Mouse (Mus musculus): ENCODE results near the gene Kcnip3. TPM values are rescaled to one million over a fixed set of nuclear protein-coding genes. Genes with fewer than 3 reads are reported as not detected.

Kcnip3 gene
- total and polyA plus RNA-seq, 2 experiments from 2014 or later, result 13.8 to 39.0 TPM

GRCm38 (mm10) chr2:127541697-127542096 lies 19.8 kb upstream of the Kcnip3 start:
- peaks cover 4% of the 10 kb centered on the region; the same call in 1 of the 2 replicates for H3K4me1 ChIP-seq (ENCODE audit: insufficient read depth, low read length)
- 95% methylated on average over 2 of the region's 2 CpGs for WGBS

GRCm38 (mm10) chr2:127541185-127541584 lies 19.3 kb upstream of the Kcnip3 start, which contains the start of gene Prom2:
Prom2 (minus strand) TSS chr2:127541467.
- no peaks in the 10 kb centered on the region for H3K9me3 ChIP-seq (ENCODE audit: low read length)
- H3K36me3 ChIP-seq (ENCODE audit: insufficient read depth, low read length), result no peaks in the 10 kb centered on the region
- H3K9ac ChIP-seq (replicated peaks; ENCODE audit: low read length), result no peak within 1 kb of the TSS
- ATAC-seq (no peak), DNase-seq (ENCODE audit: low spot score) (no peak)
- H3K4me3 ChIP-seq (ENCODE audit: low read length), result no peak within 1 kb of the TSS
- 7% methylated on average over 25 of the region's 29 CpGs for WGBS
- peak within 1 kb of the TSS; percentile 37; the same call in 1 of the 2 replicates for H3K4me2 ChIP-seq (ENCODE audit: low read depth, low read length)
- H3K27ac ChIP-seq, result no peak within 1 kb of the TSS
- H3K4me1 ChIP-seq (ENCODE audit: insufficient read depth, low read length), result peaks cover 4% of the 10 kb centered on the region; the same call in 1 of the 2 replicates
- peaks cover 29% of the 10 kb centered on the region for H3K27me3 ChIP-seq (ENCODE audit: insufficient read depth, low read length)
- no peak for TF ChIP-seq CTCF (IDR thresholded peaks at IDR 0.05; ENCODE audit: low read depth)

More at GRCm38 (mm10) chr2:127541697-127542096, 19.8 kb upstream of the Kcnip3 start:
- Histone ChIP-seq H3K4me2 (ENCODE audit: low read depth, low read length) (no peak overlapping the region), H3K36me3 (ENCODE audit: insufficient read depth, low read length) (no peaks in the 10 kb centered on the region), H3K4me3 (ENCODE audit: low read length) (no peak overlapping the region), H3K9ac (replicated peaks; ENCODE audit: low read length) (no peak overlapping the region), H3K9me3 (ENCODE audit: low read length) (no peaks in the 10 kb centered on the region), H3K27ac (no peak overlapping the region), H3K27me3 (ENCODE audit: insufficient read depth, low read length) (peaks cover 29% of the 10 kb centered on the region)
- ATAC-seq (no peak), DNase-seq (ENCODE audit: low spot score) (no peak)
- TF ChIP-seq CTCF (IDR thresholded peaks at IDR 0.05; ENCODE audit: low read depth), result no peak

- ATAC-seq (0 out of 2 replicates have a peak, but pooled peaks have one; percentile 8), DNase-seq (ENCODE audit: low spot score) (peak; percentile 34)
- Histone ChIP-seq H3K4me1 (ENCODE audit: insufficient read depth, low read length) (peaks cover 4% of the 10 kb centered on the region; the same call in 1 of the 2 replicates), H3K27ac (no peak overlapping the region), H3K9ac (replicated peaks; ENCODE audit: low read length) (no peak overlapping the region), H3K4me3 (ENCODE audit: low read length) (no peak overlapping the region), H3K36me3 (ENCODE audit: insufficient read depth, low read length) (no peaks in the 10 kb centered on the region), H3K9me3 (ENCODE audit: low read length) (no peaks in the 10 kb centered on the region), H3K27me3 (ENCODE audit: insufficient read depth, low read length) (peaks cover 29% of the 10 kb centered on the region), H3K4me2 (ENCODE audit: low read depth, low read length) (no peak overlapping the region)
- WGBS, result 38% methylated on average over 4 of the region's 4 CpGs
- peak; percentile 58 for TF ChIP-seq CTCF (IDR thresholded peaks at IDR 0.05; ENCODE audit: low read depth)
Measured at GRCm38 (mm10) chr2:127539494-127539893, 17.6 kb upstream of the Kcnip3 start.

- Histone ChIP-seq H3K27me3 (ENCODE audit: insufficient read depth, low read length) (peaks cover 25% of the 10 kb centered on the region), H3K36me3 (ENCODE audit: insufficient read depth, low read length) (no peaks in the 10 kb centered on the region), H3K4me1 (ENCODE audit: insufficient read depth, low read length) (peaks cover 4% of the 10 kb centered on the region; the same call in 1 of the 2 replicates), H3K9me3 (ENCODE audit: low read length) (no peaks in the 10 kb centered on the region), H3K4me3 (ENCODE audit: low read length) (no peak overlapping the region), H3K27ac (no peak overlapping the region), H3K4me2 (ENCODE audit: low read depth, low read length) (no peak overlapping the region), H3K9ac (replicated peaks; ENCODE audit: low read length) (no peak overlapping the region)
- DNase-seq (ENCODE audit: low spot score), result no peak
- no peak for TF ChIP-seq CTCF (IDR thresholded peaks at IDR 0.05; ENCODE audit: low read depth)
- 63% methylated on average over 3 of the region's 3 CpGs for WGBS
- no peak for ATAC-seq
Measured at GRCm38 (mm10) chr2:127537548-127537947, 15.7 kb upstream of the Kcnip3 start.

GRCm38 (mm10) chr2:127535363-127535762 lies 13.5 kb upstream of the Kcnip3 start:
- H3K36me3 ChIP-seq (ENCODE audit: insufficient read depth, low read length), result no peaks in the 10 kb centered on the region
- ATAC-seq, result no peak
- H3K9me3 ChIP-seq (ENCODE audit: low read length), result no peaks in the 10 kb centered on the region
- no peak for DNase-seq (ENCODE audit: low spot score)
- no peak overlapping the region for H3K9ac ChIP-seq (replicated peaks; ENCODE audit: low read length)
- no peak overlapping the region for H3K4me3 ChIP-seq (ENCODE audit: low read length)
- no peak overlapping the region for H3K4me2 ChIP-seq (ENCODE audit: low read depth, low read length)
- TF ChIP-seq CTCF (IDR thresholded peaks at IDR 0.05; ENCODE audit: low read depth), result no peak
- no peaks in the 10 kb centered on the region for H3K4me1 ChIP-seq (ENCODE audit: insufficient read depth, low read length)
- 83% methylated on average over 9 of the region's 9 CpGs for WGBS
- H3K27me3 ChIP-seq (ENCODE audit: insufficient read depth, low read length), result peaks cover 15% of the 10 kb centered on the region
- H3K27ac ChIP-seq, result no peak overlapping the region

GRCm38 (mm10) chr2:127532379-127532778 lies 10.5 kb upstream of the Kcnip3 start:
- 14% methylated on average over 9 of the region's 9 CpGs for WGBS
- no peak for ATAC-seq
- no peaks in the 10 kb centered on the region; the same call in none of the 2 replicates for H3K27me3 ChIP-seq (ENCODE audit: insufficient read depth, low read length)

GRCm38 (mm10) chr2:127531592-127531991 lies 9.7 kb upstream of the Kcnip3 start:
- Histone ChIP-seq H3K9me3 (ENCODE audit: low read length) (no peaks in the 10 kb centered on the region), H3K27me3 (ENCODE audit: insufficient read depth, low read length) (no peaks in the 10 kb centered on the region; the same call in none of the 2 replicates), H3K4me2 (ENCODE audit: low read depth, low read length) (no peak overlapping the region), H3K4me1 (ENCODE audit: insufficient read depth, low read length) (no peaks in the 10 kb centered on the region), H3K4me3 (ENCODE audit: low read length) (no peak overlapping the region), H3K36me3 (ENCODE audit: insufficient read depth, low read length) (no peaks in the 10 kb centered on the region), H3K27ac (no peak overlapping the region), H3K9ac (replicated peaks; ENCODE audit: low read length) (no peak overlapping the region)
- TF ChIP-seq CTCF (IDR thresholded peaks at IDR 0.05; ENCODE audit: low read depth), result no peak
- DNase-seq (ENCODE audit: low spot score), result peak; percentile 54
- WGBS, result 66% methylated on average over 2 of the region's 2 CpGs
- ATAC-seq, result peak; percentile 54

More at GRCm38 (mm10) chr2:127532379-127532778, 10.5 kb upstream of the Kcnip3 start:
- DNase-seq (ENCODE audit: low spot score), result peak; percentile 30
- Histone ChIP-seq H3K9ac (replicated peaks; ENCODE audit: low read length) (no peak overlapping the region), H3K36me3 (ENCODE audit: insufficient read depth, low read length) (no peaks in the 10 kb centered on the region), H3K27ac (no peak overlapping the region), H3K4me3 (ENCODE audit: low read length) (no peak overlapping the region), H3K4me2 (ENCODE audit: low read depth, low read length) (no peak overlapping the region), H3K9me3 (ENCODE audit: low read length) (no peaks in the 10 kb centered on the region), H3K4me1 (ENCODE audit: insufficient read depth, low read length) (no peaks in the 10 kb centered on the region)
- TF ChIP-seq CTCF (IDR thresholded peaks at IDR 0.05; ENCODE audit: low read depth), result no peak

All from hindbrain, postnatal 0 days (tissue).